Mouse (Mus musculus) small intestine, adult 2 months (tissue): Measurements from ENCODE around the gene Pla2r1. TPM values are rescaled to one million over a fixed set of nuclear protein-coding genes. Genes with fewer than 3 reads are reported as not detected.

Experiments used
- H3K27ac ChIP-seq: fragments of 200-500 bp; 2 replicates; pipeline ENCODE4 v1.5.1; 2012; ENCODE audit warnings: low read depth, low read length, control low read depth, inconsistent platforms; ENCODE audit not compliant: insufficient read depth
- H3K27me3 ChIP-seq: fragments of 200-500 bp; 2 replicates; pipeline ENCODE4 v1.6.1; 2012; ENCODE audit warnings: mild to moderate bottlenecking, moderate library complexity, low read length, inconsistent platforms; ENCODE audit not compliant: control insufficient read depth, insufficient read depth
- H3K36me3 ChIP-seq: fragments of 200-500 bp; 2 replicates; pipeline ENCODE4 v1.6.1; 2012; ENCODE audit warnings: mild to moderate bottlenecking, low read length, control low read depth, inconsistent platforms; ENCODE audit not compliant: control insufficient read depth, insufficient read depth
- H3K4me1 ChIP-seq: fragments of 200-500 bp; 2 replicates; pipeline ENCODE4 v1.6.1; 2012; ENCODE audit warnings: low read length, inconsistent platforms, mixed read lengths; ENCODE audit not compliant: control insufficient read depth, insufficient read depth, insufficient read length
- H3K4me3 ChIP-seq: fragments of 200-500 bp; 2 replicates; pipeline ENCODE4 v1.5.1; 2012; ENCODE audit warnings: low read depth, mild to moderate bottlenecking, control low read depth, inconsistent platforms, low read length, moderate library complexity
- CTCF ChIP-seq: fragments of 200-500 bp; IDR thresholded peaks from 2 replicates; pipeline ENCODE4 v1.5.1; 2012; ENCODE audit warnings: low read depth, mild to moderate bottlenecking, control low read depth, inconsistent platforms, low read length, moderate library complexity, mixed read lengths; ENCODE audit not compliant: insufficient replicate concordance, insufficient read length; ENCODE audit errors: extremely low read depth
- POLR2A ChIP-seq: fragments of 200-500 bp; IDR thresholded peaks from 2 replicates; pipeline ENCODE4 v1.6.1; 2012; ENCODE audit warnings: low read depth, mild to moderate bottlenecking, control low read depth, inconsistent platforms, low read length, moderate library complexity
- WGBS: fragments of 180-500 bp; shearing (Covaris S2); methylation state at CpG from one replicate; pipeline ENCODE4 v1.1.7; 2018; 5-methylcytosine and 5-hydroxymethylcytosine counted together
- polyA plus RNA-seq: library from polyadenylated mRNA; depleted of rRNA; stranded (reverse); fragments of >200 nt; gene quantifications from 2 replicates; pipeline ENCODE4 v1.2.3, GENCODE M21; 2012; rRNA removed

The Pla2r1 gene
- polyA plus RNA-seq, 1 experiment: 0.85 TPM

GRCm38 (mm10) chr2:60370188-60370587, 182.9 kb downstream of the Pla2r1 start:
- H3K4me3 ChIP-seq: no peak overlapping the region
- H3K4me1 ChIP-seq: peaks cover 6% of the 10 kb centered on the region; the same call in 1 of the 2 replicates
- TF ChIP-seq CTCF (no peak), POLR2A (no peak)
- no peak overlapping the region for H3K27ac ChIP-seq
- peaks cover 12% of the 10 kb centered on the region for H3K36me3 ChIP-seq
- H3K27me3 ChIP-seq: no peaks in the 10 kb centered on the region
- WGBS: 92% methylated on average over 5 of the region's 5 CpGs

DNA sequence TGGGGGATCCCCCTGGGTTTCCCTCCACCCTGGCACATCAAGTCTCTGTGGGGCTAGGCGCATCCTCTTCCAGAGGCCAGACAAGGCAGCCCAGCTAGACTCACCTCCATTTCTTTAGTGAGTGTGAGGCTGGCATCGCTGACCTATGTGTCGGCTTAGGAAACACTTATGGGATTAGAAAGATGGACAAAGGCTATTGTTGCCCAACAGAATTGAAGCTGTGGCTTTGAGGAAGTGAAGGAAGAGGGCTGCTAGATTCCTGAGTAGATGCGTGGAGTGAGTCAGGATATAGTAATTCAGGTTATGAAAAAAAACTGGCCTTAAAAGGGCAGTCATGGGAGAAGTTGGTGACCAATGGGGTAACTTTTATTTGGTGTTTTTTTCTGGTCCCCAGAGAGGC, 183.7 kb downstream of the Pla2r1 start:
- WGBS: 89% methylated on average over 4 of the region's 4 CpGs
- H3K4me3 ChIP-seq: no peak overlapping the region
- TF ChIP-seq CTCF (no peak), POLR2A (no peak)
- H3K4me1 ChIP-seq: peaks cover 3% of the 10 kb centered on the region; the same call in 1 of the 2 replicates
- no peak overlapping the region for H3K27ac ChIP-seq
- H3K27me3 ChIP-seq: no peaks in the 10 kb centered on the region
- H3K36me3 ChIP-seq: peaks cover 12% of the 10 kb centered on the region

DNA sequence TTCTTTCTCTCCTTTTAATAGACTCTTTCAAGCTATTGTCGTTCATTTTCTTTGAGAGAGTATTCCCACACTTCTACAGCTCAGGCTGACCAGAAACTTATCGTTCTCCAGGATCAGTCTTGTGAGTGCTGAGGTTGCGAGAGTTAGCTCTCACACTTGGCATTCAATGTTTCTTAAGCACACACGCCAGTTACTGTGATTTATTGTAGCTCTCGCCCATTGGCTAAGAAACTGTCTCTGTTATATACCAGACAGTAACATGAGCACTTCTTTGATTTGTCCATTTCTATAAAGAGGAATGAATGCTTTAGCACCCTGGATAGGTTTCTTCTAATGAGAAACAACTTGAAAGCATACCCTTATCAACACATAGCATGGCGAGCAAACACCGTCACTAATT, 185.2 kb downstream of the Pla2r1 start:
- Histone ChIP-seq H3K27ac (no peak overlapping the region), H3K27me3 (no peaks in the 10 kb centered on the region), H3K4me1 (peaks cover 2% of the 10 kb centered on the region; the same call in 1 of the 2 replicates), H3K36me3 (peaks cover 15% of the 10 kb centered on the region), H3K4me3 (no peak overlapping the region)
- 81% methylated on average over 7 of the region's 7 CpGs for WGBS
- TF ChIP-seq POLR2A: no peak
- TF ChIP-seq CTCF: no peak

Other genes with a start within 250 kb of the Pla2r1 start
- gene Ly75, start 170.0 kb downstream of the Pla2r1 start, polyA plus RNA-seq: 2.1 and 4.4 TPM in 2 replicates
- 1.8 and 11.7 TPM in 2 replicates for gene Itgb6, start 169.3 kb upstream of the Pla2r1 start, polyA plus RNA-seq